Mouse (Mus musculus) stomach, postnatal 0 days (tissue): Measurements from ENCODE around the gene Uba7. TPM values are rescaled to one million over a fixed set of nuclear protein-coding genes. Genes with fewer than 3 reads are reported as not detected.

Experiments
- ATAC-seq: fragments of 200-750 bp; cut with Nextera tagmentation; 2 replicates; pipeline ENCODE4 v1.8.0; 2017; ENCODE audit not compliant: low FRiP score, low TSS enrichment
- DNase-seq: peaks from one replicate; pipeline ENCODE4 v3.0.0-alpha.2; 2016; ENCODE audit warnings: low spot score
- H3K27ac ChIP-seq: fragments of 300-500 bp; sonication (generic); replicated peaks from 2 replicates; pipeline ENCODE4 v1.5.1; 2014; ENCODE audit warnings: mild to moderate bottlenecking, control low read depth
- H3K27me3 ChIP-seq: fragments of 300-500 bp; sonication (generic); 2 replicates; pipeline ENCODE4 v1.6.1; 2014; ENCODE audit warnings: low read length; ENCODE audit not compliant: control insufficient read depth, insufficient read depth
- H3K36me3 ChIP-seq: fragments of 300-500 bp; sonication (generic); 2 replicates; pipeline ENCODE4 v1.6.1; 2014; ENCODE audit warnings: low read length, mixed read lengths; ENCODE audit not compliant: control insufficient read depth, insufficient read depth
- H3K4me1 ChIP-seq: fragments of 300-500 bp; sonication (generic); replicated peaks from 2 replicates; pipeline ENCODE4 v1.6.1; 2014; ENCODE audit warnings: antibody characterized with exemption; ENCODE audit not compliant: control insufficient read depth, insufficient read depth
- H3K4me2 ChIP-seq: fragments of 300-500 bp; sonication (generic); replicated peaks from 2 replicates; pipeline ENCODE4 v1.6.1; 2014; ENCODE audit warnings: low read depth, mild to moderate bottlenecking, control low read depth, moderate library complexity
- H3K4me3 ChIP-seq: fragments of 300-500 bp; sonication (generic); 2 replicates; pipeline ENCODE4 v1.5.1; 2014; ENCODE audit warnings: low read depth, low read length, control low read depth
- H3K9ac ChIP-seq: fragments of 300-500 bp; sonication (generic); 2 replicates; pipeline ENCODE4 v1.6.1; 2014; ENCODE audit warnings: mild to moderate bottlenecking, low read length, control low read depth, mixed read lengths
- H3K9me3 ChIP-seq: fragments of 300-500 bp; sonication (generic); 2 replicates; pipeline ENCODE4 v1.6.1; 2016; ENCODE audit warnings: low read length; ENCODE audit not compliant: control insufficient read depth
- CTCF ChIP-seq: IDR thresholded peaks from 2 replicates; pipeline ENCODE4 v1.5.1; 2016; ENCODE audit warnings: antibody characterized with exemption, low read depth, mild to moderate bottlenecking, moderate library complexity
- EP300 ChIP-seq: optimal IDR thresholded peaks from 2 replicates; pipeline ENCODE3; 2016; ENCODE audit warnings: antibody characterized with exemption
- WGBS: fragments of 180-500 bp; shearing (Covaris S2); extraction: QIAGEN DNeasy Blood & Tissue Kit; methylation state at CpG from one replicate; pipeline ENCODE4 v1.1.7; 2014; 5-methylcytosine and 5-hydroxymethylcytosine counted together
- polyA plus RNA-seq: library from polyadenylated mRNA; unstranded; fragments of >200 nt; fragmentation: Nextera tagmentation; extraction: Ambion mirVana; gene quantifications from 2 replicates; pipeline ENCODE4 v1.2.1, GENCODE M21; 2015

Gene Uba7
- polyA plus RNA-seq, 1 experiment from 2014 or later = 24.7 TPM

DNA sequence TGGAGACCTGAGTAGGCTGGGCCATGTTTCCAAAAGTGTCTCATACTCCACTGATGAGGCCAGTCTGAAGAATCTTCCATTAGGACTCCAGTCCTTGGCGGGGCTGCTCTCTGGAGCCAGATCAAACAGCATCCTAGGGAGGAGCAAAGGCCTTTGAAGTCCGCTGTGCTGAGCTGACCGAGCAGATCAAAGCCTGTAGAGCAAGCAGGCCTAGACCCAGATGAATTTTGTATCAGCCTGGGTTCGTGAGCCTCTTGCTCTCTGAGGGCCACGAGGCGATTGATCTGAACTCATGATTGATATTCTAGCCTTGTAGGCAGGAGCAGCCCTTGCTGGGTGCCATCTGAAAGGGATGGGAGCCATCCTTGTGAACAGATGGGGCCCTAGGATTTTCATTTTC, 15.4 kb upstream of the Uba7 start:
- DNase-seq (no peak), ATAC-seq (no peak)
- H3K27me3 ChIP-seq = no peaks in the 10 kb centered on the region
- no peak overlapping the region for H3K9ac ChIP-seq
- TF ChIP-seq EP300 (no peak), CTCF (no peak)
- no peak overlapping the region for H3K4me2 ChIP-seq
- H3K4me1 ChIP-seq = no peaks in the 10 kb centered on the region
- no peak overlapping the region for H3K4me3 ChIP-seq
- H3K36me3 ChIP-seq = no peaks in the 10 kb centered on the region
- WGBS = 60% methylated on average over 6 of the region's 6 CpGs
- H3K27ac ChIP-seq = no peak overlapping the region
- no peaks in the 10 kb centered on the region for H3K9me3 ChIP-seq

DNA sequence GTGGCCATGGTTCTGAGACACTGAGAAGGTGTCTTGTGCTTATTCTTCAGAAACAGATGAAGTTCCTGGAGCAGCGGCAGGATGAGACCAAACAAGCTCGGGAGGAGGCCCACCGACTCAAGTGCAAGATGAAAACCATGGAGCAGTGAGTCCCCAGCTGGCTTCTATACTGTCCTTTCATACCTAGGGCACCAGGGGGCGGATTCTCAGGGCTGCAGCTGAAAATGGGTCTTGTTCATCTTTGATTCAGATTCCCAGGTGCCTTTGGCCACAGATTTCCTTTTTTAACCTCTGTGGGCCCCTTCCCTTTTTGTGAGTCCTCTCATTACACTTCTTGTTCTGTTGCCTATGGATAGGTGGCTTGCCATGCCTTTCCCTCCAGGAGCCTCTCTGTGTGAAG, 14.4 kb upstream of the Uba7 start:
- no peak overlapping the region for H3K27ac ChIP-seq
- H3K36me3 ChIP-seq = no peaks in the 10 kb centered on the region
- 75% methylated on average over 4 of the region's 4 CpGs for WGBS
- H3K4me2 ChIP-seq = no peak overlapping the region
- H3K4me3 ChIP-seq = no peak overlapping the region
- no peaks in the 10 kb centered on the region for H3K9me3 ChIP-seq
- H3K27me3 ChIP-seq = no peaks in the 10 kb centered on the region
- TF ChIP-seq CTCF = peak; percentile 58
- no peak for TF ChIP-seq EP300
- H3K9ac ChIP-seq = no peak overlapping the region
- ATAC-seq = no peak
- H3K4me1 ChIP-seq = no peaks in the 10 kb centered on the region
- DNase-seq = no peak

GRCm38 (mm10) chr9:107961351-107961762, 13.9 kb upstream of the Uba7 start:
- WGBS = 78% methylated on average over 10 of the region's 10 CpGs
- H3K27me3 ChIP-seq = no peaks in the 10 kb centered on the region
- DNase-seq = no peak
- ATAC-seq = no peak
- no peak overlapping the region for H3K4me3 ChIP-seq
- H3K9ac ChIP-seq = no peak overlapping the region
- H3K4me2 ChIP-seq = no peak overlapping the region
- H3K9me3 ChIP-seq = no peaks in the 10 kb centered on the region
- H3K36me3 ChIP-seq = no peaks in the 10 kb centered on the region
- no peaks in the 10 kb centered on the region for H3K4me1 ChIP-seq
- H3K27ac ChIP-seq = no peak overlapping the region
- TF ChIP-seq CTCF (no peak), EP300 (no peak)

- 0 out of 2 replicates have a peak, but pooled peaks have one; percentile 18 for ATAC-seq
- Histone ChIP-seq H3K4me1 (no peaks in the 10 kb centered on the region), H3K4me2 (no peak overlapping the region), H3K27me3 (no peaks in the 10 kb centered on the region), H3K9ac (no peak overlapping the region), H3K27ac (no peak overlapping the region), H3K36me3 (no peaks in the 10 kb centered on the region), H3K9me3 (no peaks in the 10 kb centered on the region), H3K4me3 (no peak overlapping the region)
- peak; percentile 51 for DNase-seq
- TF ChIP-seq CTCF (peak; percentile 75), EP300 (no peak)
- 50% methylated on average over 5 of the region's 5 CpGs for WGBS
These were observed 13.4 kb upstream of the Uba7 start for GRCm38 (mm10) chr9:107961881-107962280.

GRCm38 (mm10) chr9:107962916-107963315, 12.4 kb upstream of the Uba7 start:
- no peak for TF ChIP-seq CTCF
- TF ChIP-seq EP300 = no peak
- Histone ChIP-seq H3K9ac (no peak overlapping the region), H3K4me3 (no peak overlapping the region), H3K4me2 (no peak overlapping the region), H3K36me3 (no peaks in the 10 kb centered on the region), H3K27ac (no peak overlapping the region), H3K27me3 (no peaks in the 10 kb centered on the region), H3K9me3 (no peaks in the 10 kb centered on the region), H3K4me1 (no peaks in the 10 kb centered on the region)
- WGBS = 95% methylated on average over 9 of the region's 9 CpGs
- ATAC-seq = no peak
- DNase-seq = no peak

DNA sequence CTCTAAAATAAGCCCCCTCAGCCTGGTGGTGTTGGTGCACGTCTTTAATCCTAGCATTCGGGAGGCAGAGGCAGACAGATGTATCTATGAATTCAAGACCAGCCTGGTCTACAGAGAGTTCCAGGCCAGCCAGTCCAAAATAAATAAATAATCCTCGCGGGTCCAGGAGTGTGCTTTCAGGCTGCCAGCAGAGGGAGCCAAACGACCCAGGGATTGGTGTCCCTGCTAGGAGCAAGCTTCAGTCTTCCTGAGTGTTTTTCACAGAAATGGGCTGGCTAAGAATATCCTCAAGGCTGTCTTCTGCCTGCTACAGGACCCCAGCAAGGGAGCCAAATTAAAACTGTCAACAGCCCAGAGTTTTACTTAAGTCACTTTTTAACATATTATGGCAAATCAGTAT, 11.6 kb upstream of the Uba7 start:
- H3K9me3 ChIP-seq = no peaks in the 10 kb centered on the region
- no peak overlapping the region for H3K4me3 ChIP-seq
- H3K9ac ChIP-seq = no peak overlapping the region
- DNase-seq = peak; percentile 89
- TF ChIP-seq EP300 = no peak
- peak; percentile 98 for TF ChIP-seq CTCF
- H3K4me1 ChIP-seq = no peaks in the 10 kb centered on the region
- ATAC-seq = peak; percentile 78
- WGBS = 17% methylated on average over 5 of the region's 5 CpGs
- 0 out of 2 replicates have a peak, but pooled peaks cover under 1% of the 10 kb centered on the region for H3K36me3 ChIP-seq
- H3K27me3 ChIP-seq = no peaks in the 10 kb centered on the region
- H3K27ac ChIP-seq = no peak overlapping the region
- no peak overlapping the region for H3K4me2 ChIP-seq
